Mouse (Mus musculus) C2C12 (cell line): Measurements from ENCODE around the gene Cpt1a. TPM values are rescaled to one million over a fixed set of nuclear protein-coding genes. Genes with fewer than 3 reads are reported as not detected.

Experiments
- H3K27me3 ChIP-seq: one replicate; pipeline ENCODE4 v1.6.1; 2011; ENCODE audit not compliant: control insufficient read depth, insufficient read depth, insufficient read length
- H3K36me3 ChIP-seq: one replicate; pipeline ENCODE4 v1.6.1; 2011; ENCODE audit not compliant: control insufficient read depth, insufficient read depth
- H3K4me3 ChIP-seq: one replicate; pipeline ENCODE4 v1.5.1; 2011; ENCODE audit warnings: mild to moderate bottlenecking, control low read depth; ENCODE audit not compliant: poor library complexity, insufficient read depth, severe bottlenecking
- H3K79me2 ChIP-seq: one replicate; pipeline ENCODE4 v1.6.1; 2011; ENCODE audit not compliant: control insufficient read depth, insufficient read depth
- H3K79me3 ChIP-seq: one replicate; pipeline ENCODE4 v1.6.1; 2011; ENCODE audit warnings: low read depth, control low read depth
- H3ac ChIP-seq: one replicate; pipeline ENCODE3; 2011; ENCODE audit warnings: low read depth; ENCODE audit not compliant: control insufficient read depth, insufficient read length
- CEBPB ChIP-seq: IDR thresholded peaks from one replicate; pipeline ENCODE4 v1.6.1; 2011; ENCODE audit warnings: low read depth, mild to moderate bottlenecking, control low read depth, moderate library complexity
- CTCF ChIP-seq: IDR thresholded peaks from one replicate; pipeline ENCODE4 v1.5.1; 2011; ENCODE audit not compliant: control insufficient read depth, insufficient read depth, insufficient read length
- FOSL1 ChIP-seq: IDR thresholded peaks from one replicate; pipeline ENCODE4 v1.8.0; 2011; ENCODE audit warnings: mild to moderate bottlenecking, low read length; ENCODE audit not compliant: poor library complexity, insufficient read depth, severe bottlenecking
- MAX ChIP-seq: IDR thresholded peaks from one replicate; pipeline ENCODE4 v1.6.1; 2011; ENCODE audit warnings: mild to moderate bottlenecking, control low read depth
- MYOD1 ChIP-seq: IDR thresholded peaks from one replicate; pipeline ENCODE4 v1.6.1; 2011; ENCODE audit warnings: low read depth; ENCODE audit not compliant: control insufficient read depth, insufficient read length
- MYOG ChIP-seq: IDR thresholded peaks from one replicate; pipeline ENCODE4 v1.6.1; 2011; ENCODE audit not compliant: control insufficient read depth, insufficient read length; ENCODE audit errors: extremely low read depth
- USF1 ChIP-seq: IDR thresholded peaks from one replicate; pipeline ENCODE4 v1.6.1; 2011; ENCODE audit warnings: low read depth, mild to moderate bottlenecking, control low read depth, moderate library complexity
- polyA plus RNA-seq: library from polyadenylated mRNA; unstranded; fragments of >200 nt; fragmentation: generic; extraction: Trizol; gene quantifications from one replicate; pipeline ENCODE4 v1.2.1, GENCODE M21; 2012; ENCODE audit warnings: missing spikeins

Gene Cpt1a
- polyA plus RNA-seq, 1 experiment = 56.7 TPM

- no peaks in the 10 kb centered on the region for H3K27me3 ChIP-seq
- no peaks in the 10 kb centered on the region for H3K79me2 ChIP-seq
- H3K79me3 ChIP-seq = no peaks in the 10 kb centered on the region
- TF ChIP-seq CEBPB (no peak), MAX (no peak), FOSL1 (no peak), MYOG (no peak), CTCF (no peak), USF1 (no peak), MYOD1 (no peak)
- H3K36me3 ChIP-seq = no peaks in the 10 kb centered on the region
- no peak overlapping the region for H3ac ChIP-seq
- no peak overlapping the region for H3K4me3 ChIP-seq
These were observed 79.4 kb downstream of the Cpt1a start for GRCm38 (mm10) chr19:3401504-3401903.

DNA sequence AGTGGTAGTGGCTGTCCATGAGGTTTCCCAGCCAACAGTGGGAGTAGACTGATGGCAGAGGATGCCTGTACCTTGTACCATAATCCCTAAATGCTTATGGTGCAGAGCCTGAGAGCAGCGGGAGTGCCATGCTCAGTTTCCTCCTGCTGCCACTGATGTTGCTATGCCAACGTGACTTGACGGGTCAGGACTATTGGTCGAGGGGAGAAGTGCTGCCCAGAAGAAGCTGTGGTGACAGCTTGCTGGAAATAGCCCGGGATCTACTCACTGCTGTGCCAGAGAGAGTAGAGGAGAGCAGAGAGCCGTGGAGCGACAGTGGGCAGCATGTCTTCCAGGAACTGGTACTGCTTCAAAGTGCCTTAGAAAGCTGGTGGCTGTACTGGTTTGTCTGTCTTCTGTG lies 79.8 kb downstream of the Cpt1a start:
- H3ac ChIP-seq = no peak overlapping the region
- H3K27me3 ChIP-seq = no peaks in the 10 kb centered on the region
- H3K79me3 ChIP-seq = no peaks in the 10 kb centered on the region
- H3K79me2 ChIP-seq = no peaks in the 10 kb centered on the region
- H3K4me3 ChIP-seq = no peak overlapping the region
- no peak for TF ChIP-seq MAX
- no peak for TF ChIP-seq MYOG
- TF ChIP-seq MYOD1 = no peak
- TF ChIP-seq USF1 = no peak
- no peak for TF ChIP-seq CEBPB
- no peak for TF ChIP-seq FOSL1
- TF ChIP-seq CTCF = no peak
- H3K36me3 ChIP-seq = no peaks in the 10 kb centered on the region

DNA sequence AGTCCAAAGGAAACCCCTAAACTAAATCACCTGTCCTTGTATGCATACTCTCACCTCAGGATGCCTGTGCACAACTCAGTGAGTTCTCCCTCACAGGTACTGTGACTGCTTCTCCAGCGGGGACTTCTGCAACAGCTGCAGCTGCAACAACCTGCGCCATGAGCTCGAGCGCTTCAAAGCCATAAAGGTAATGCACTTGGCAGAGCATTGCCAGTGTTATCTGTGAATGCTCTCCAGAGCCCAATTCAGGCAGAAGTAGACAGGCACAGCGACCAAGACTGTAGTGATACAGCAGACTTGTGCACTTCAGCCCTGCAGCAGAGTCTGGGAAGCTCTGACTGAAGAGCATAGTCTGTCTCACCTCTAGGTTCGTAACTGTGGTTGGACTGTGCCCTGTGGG lies 80.3 kb downstream of the Cpt1a start:
- TF ChIP-seq CEBPB = no peak
- TF ChIP-seq CTCF = no peak
- TF ChIP-seq MYOD1 = no peak
- TF ChIP-seq MAX = no peak
- TF ChIP-seq MYOG = no peak
- no peak for TF ChIP-seq FOSL1
- no peak for TF ChIP-seq USF1
- no peaks in the 10 kb centered on the region for H3K36me3 ChIP-seq
- H3K4me3 ChIP-seq = no peak overlapping the region
- H3K79me3 ChIP-seq = no peaks in the 10 kb centered on the region
- no peaks in the 10 kb centered on the region for H3K27me3 ChIP-seq
- H3ac ChIP-seq = no peak overlapping the region
- no peaks in the 10 kb centered on the region for H3K79me2 ChIP-seq

- H3K79me2 ChIP-seq = no peaks in the 10 kb centered on the region
- H3K27me3 ChIP-seq = no peaks in the 10 kb centered on the region
- TF ChIP-seq USF1 = no peak
- TF ChIP-seq MAX = no peak
- no peak for TF ChIP-seq MYOG
- no peak for TF ChIP-seq CEBPB
- no peak for TF ChIP-seq FOSL1
- TF ChIP-seq MYOD1 = no peak
- TF ChIP-seq CTCF = no peak
- no peak overlapping the region for H3ac ChIP-seq
- no peaks in the 10 kb centered on the region for H3K36me3 ChIP-seq
- H3K4me3 ChIP-seq = no peak overlapping the region
- H3K79me3 ChIP-seq = no peaks in the 10 kb centered on the region
These were observed 81.9 kb downstream of the Cpt1a start for GRCm38 (mm10) chr19:3404030-3404429.

GRCm38 (mm10) chr19:3405531-3406281 lies 83.6 kb downstream of the Cpt1a start:
- Histone ChIP-seq H3K27me3 (no peaks in the 10 kb centered on the region), H3K36me3 (no peaks in the 10 kb centered on the region), H3ac (no peak overlapping the region), H3K79me3 (no peaks in the 10 kb centered on the region), H3K79me2 (no peaks in the 10 kb centered on the region), H3K4me3 (no peak overlapping the region)
- TF ChIP-seq MAX (no peak), FOSL1 (no peak), MYOD1 (no peak), USF1 (no peak), CEBPB (no peak), MYOG (no peak), CTCF (no peak)
